Mouse (Mus musculus) bone marrow, adult 2 months (tissue): ENCODE data around the gene Ssbp4.

ENCODE experiments used
- CTCF ChIP-seq: fragments of 200-500 bp; IDR thresholded peaks from 2 replicates; pipeline ENCODE4 v1.5.1; 2011; ENCODE audit warnings: low read length, control low read depth; ENCODE audit not compliant: control insufficient read depth, insufficient read depth
- POLR2A ChIP-seq: fragments of 200-500 bp; IDR thresholded peaks from 2 replicates; pipeline ENCODE4 v1.6.1; 2011; ENCODE audit warnings: low read depth, mild to moderate bottlenecking, control low read depth, low read length, borderline replicate concordance; ENCODE audit not compliant: control insufficient read depth

DNA sequence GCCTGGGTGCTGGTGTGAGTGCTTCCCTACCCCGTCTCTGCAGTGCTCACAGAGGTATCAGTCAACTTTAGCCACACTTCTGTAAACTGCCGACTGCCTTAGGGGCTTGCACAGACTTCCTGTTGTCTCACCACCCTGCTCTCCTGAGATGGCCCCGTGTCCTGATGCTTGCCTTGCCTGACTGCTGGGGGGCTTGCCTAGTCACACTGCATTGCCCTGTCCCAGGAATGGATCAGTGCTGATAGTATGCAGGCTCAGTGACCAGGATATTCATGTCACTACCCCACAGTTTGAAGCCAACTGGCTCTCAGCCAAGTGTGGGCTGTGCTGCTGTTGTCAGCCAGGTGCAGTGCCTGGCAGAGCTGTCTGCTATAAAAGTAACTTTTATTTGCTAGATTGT lies 43.1 kb downstream of the Ssbp4 start:
- TF ChIP-seq CTCF (no peak), POLR2A (no peak)
